Mouse (Mus musculus) embryonic facial prominence, embryonic 12.5 days (tissue): Measurements from ENCODE around the gene Adam34. TPM values are rescaled to one million over a fixed set of nuclear protein-coding genes. Genes with fewer than 3 reads are reported as not detected.
"Not testable (repeated sequence)": the region's sequence is repeated elsewhere in the genome, so short reads cannot be mapped to it uniquely, and the experiment has no call there.

Source experiments
- ATAC-seq: fragments of 200-750 bp; cut with Nextera tagmentation; 2 replicates; pipeline ENCODE4 v1.8.0; 2017; ENCODE audit not compliant: insufficient number of reproducible peaks, insufficient read depth, low FRiP score, low TSS enrichment
- H3K27ac ChIP-seq: fragments of 300-500 bp; sonication (generic); 2 replicates; pipeline ENCODE4 v1.5.1; 2016; ENCODE audit warnings: mild to moderate bottlenecking
- H3K27me3 ChIP-seq: fragments of 300-500 bp; sonication (generic); 2 replicates; pipeline ENCODE4 v1.6.1; 2016; ENCODE audit warnings: mild to moderate bottlenecking, moderate library complexity
- H3K36me3 ChIP-seq: fragments of 300-500 bp; sonication (generic); 2 replicates; pipeline ENCODE4 v1.6.1; 2016; ENCODE audit warnings: mild to moderate bottlenecking
- H3K4me1 ChIP-seq: fragments of 300-500 bp; sonication (generic); 2 replicates; pipeline ENCODE4 v1.6.1; 2016
- H3K4me2 ChIP-seq: fragments of 300-500 bp; sonication (generic); replicated peaks from 2 replicates; pipeline ENCODE4 v1.6.1; 2016; ENCODE audit warnings: mild to moderate bottlenecking, moderate library complexity
- H3K4me3 ChIP-seq: fragments of 300-500 bp; sonication (generic); 2 replicates; pipeline ENCODE4 v1.5.1; 2016; ENCODE audit warnings: mild to moderate bottlenecking
- H3K9ac ChIP-seq: fragments of 300-500 bp; sonication (generic); 2 replicates; pipeline ENCODE4 v1.6.1; 2016; ENCODE audit warnings: mild to moderate bottlenecking, moderate library complexity
- H3K9me3 ChIP-seq: fragments of 300-500 bp; sonication (generic); 2 replicates; pipeline ENCODE4 v1.6.1; 2016; ENCODE audit warnings: mild to moderate bottlenecking, moderate library complexity
- WGBS: fragments of 180-500 bp; shearing (Covaris S2); methylation state at CpG from one replicate; pipeline ENCODE4 v1.1.7; 2016; 5-methylcytosine and 5-hydroxymethylcytosine counted together
- polyA plus RNA-seq: library from polyadenylated mRNA; unstranded; fragments of >200 nt; fragmentation: Nextera tagmentation; extraction: Ambion mirVana; gene quantifications from 2 replicates; pipeline ENCODE4 v1.2.1, GENCODE M21; 2016

The Adam34 gene
- polyA plus RNA-seq = not detected in 2 replicates

DNA sequence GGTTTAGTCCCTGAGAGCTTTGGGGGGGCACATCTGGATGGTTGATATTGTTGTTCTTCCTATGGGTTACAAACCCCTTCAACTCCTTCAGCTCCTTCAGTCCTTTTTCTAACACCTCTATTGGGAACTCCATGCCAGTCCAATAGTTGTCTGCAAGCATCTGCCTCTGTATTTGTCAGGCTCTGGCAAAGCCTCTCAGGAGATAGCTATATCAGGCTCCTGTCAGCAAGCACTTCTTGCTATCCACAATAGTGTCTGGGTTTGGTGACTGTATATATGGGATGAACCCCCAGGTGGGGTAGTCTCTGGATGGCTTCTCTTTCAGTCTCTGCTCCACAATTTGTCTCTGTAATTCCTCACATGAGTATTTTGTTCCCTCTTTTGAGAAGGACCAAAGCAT is at the start of gene Adam34:
Gene Adam34 (minus strand): TSS at position 101 of the 400 bp plus-strand sequence.
- Histone ChIP-seq H3K36me3 (no peaks in the 10 kb centered on the region), H3K4me2 (no peak within 1 kb of the TSS), H3K27ac (no peak within 1 kb of the TSS), H3K27me3 (no peaks in the 10 kb centered on the region), H3K9ac (no peak within 1 kb of the TSS), H3K4me3 (no peak within 1 kb of the TSS), H3K9me3 (no peaks in the 10 kb centered on the region), H3K4me1 (no peaks in the 10 kb centered on the region)
- no peak for ATAC-seq

DNA sequence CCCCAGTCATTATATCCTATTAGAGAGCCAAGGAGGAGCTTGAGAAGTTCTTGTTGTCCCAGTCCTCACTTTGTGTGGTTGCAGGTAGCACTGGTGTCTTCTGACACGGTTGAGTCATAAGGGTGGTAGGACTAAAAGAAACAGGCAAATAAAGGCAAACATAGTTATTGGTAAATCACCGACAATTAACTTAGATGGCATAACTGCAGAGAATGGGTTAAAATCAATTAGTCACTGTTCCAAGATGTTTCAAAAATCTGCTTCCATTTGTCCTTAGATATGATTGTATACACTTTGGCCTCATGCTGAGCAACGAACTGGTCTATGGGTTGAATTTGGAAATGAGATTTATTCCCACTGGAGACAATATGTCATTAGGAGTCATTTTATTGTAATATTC is 82.7 kb downstream of the Adam34 start, which contains the start of gene Gm5346:
Gene Gm5346 (minus strand): TSS at position 101 of the 400 bp plus-strand sequence.
- H3K36me3 ChIP-seq = no peaks in the 10 kb centered on the region
- no peaks in the 10 kb centered on the region for H3K27me3 ChIP-seq
- no peak within 1 kb of the TSS for H3K4me3 ChIP-seq
- H3K9ac ChIP-seq = no peak within 1 kb of the TSS
- 88% methylated on average over 3 of the region's 3 CpGs for WGBS
- no peaks in the 10 kb centered on the region for H3K4me1 ChIP-seq
- no peaks in the 10 kb centered on the region for H3K9me3 ChIP-seq
- no peak within 1 kb of the TSS for H3K27ac ChIP-seq
- H3K4me2 ChIP-seq = no peak within 1 kb of the TSS
- no peak for ATAC-seq

- no peak overlapping the region for H3K9ac ChIP-seq
- H3K27ac ChIP-seq = no peak overlapping the region
- no peak overlapping the region for H3K4me3 ChIP-seq
- 92% methylated on average over 1 of the region's 1 CpGs for WGBS
- ATAC-seq = no peak
- no peaks in the 10 kb centered on the region for H3K36me3 ChIP-seq
- H3K4me1 ChIP-seq = no peaks in the 10 kb centered on the region
- no peaks in the 10 kb centered on the region for H3K9me3 ChIP-seq
- H3K4me2 ChIP-seq = no peak overlapping the region
- H3K27me3 ChIP-seq = no peaks in the 10 kb centered on the region
Measured at GRCm38 (mm10) chr8:43616046-43616445, 93.8 kb downstream of the Adam34 start.

DNA sequence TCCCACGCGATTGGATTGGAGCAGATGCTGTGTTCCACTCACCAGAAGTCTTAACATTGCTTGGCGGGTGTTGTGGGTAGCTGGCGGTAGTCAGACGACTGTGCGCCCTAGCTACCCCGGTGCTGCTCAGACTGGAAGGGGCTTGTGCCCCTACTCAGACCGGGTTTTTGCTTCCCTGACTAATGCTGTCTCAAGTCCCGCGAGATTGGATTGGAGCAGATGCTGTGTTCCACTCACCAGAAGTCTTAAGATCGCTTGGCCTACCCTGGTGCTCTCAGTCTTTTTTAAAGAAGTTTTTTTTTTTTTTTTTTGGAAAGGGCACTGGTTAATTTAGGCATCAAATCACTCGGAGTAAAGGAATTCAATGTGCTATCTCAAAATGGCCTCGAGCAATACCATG is 106.2 kb downstream of the Adam34 start:
- not testable (repeated sequence) for H3K4me1 ChIP-seq, H3K4me2 ChIP-seq, H3K27me3 ChIP-seq, H3K36me3 ChIP-seq, H3K9me3 ChIP-seq, H3K4me3 ChIP-seq, ATAC-seq, H3K27ac ChIP-seq, H3K9ac ChIP-seq
- WGBS = 83% methylated on average over 13 of the region's 13 CpGs

DNA sequence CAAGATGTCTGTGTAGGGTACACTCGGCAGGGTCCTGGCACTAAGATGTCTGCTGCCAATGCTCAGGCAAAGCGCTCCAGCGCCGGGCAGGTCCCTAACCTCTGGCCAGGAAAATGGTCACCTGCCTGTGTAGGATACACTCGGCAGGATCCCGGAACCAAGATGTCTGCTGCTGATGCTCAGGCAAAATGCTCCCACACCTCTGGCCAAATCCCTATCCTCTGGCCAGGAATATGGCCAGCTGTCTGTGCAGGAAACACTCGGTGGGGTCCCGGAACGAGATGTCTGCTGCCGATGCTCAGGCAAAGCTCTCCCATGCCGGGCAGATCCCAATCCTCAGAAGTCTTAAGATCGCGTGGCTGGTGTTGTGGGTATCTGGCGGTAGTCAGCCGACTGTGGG is 106.7 kb downstream of the Adam34 start:
- not testable (repeated sequence) for ATAC-seq, H3K4me3 ChIP-seq
- 94% methylated on average over 15 of the region's 15 CpGs for WGBS

More for the DNA sequence above, 106.7 kb downstream of the Adam34 start:
- not testable (repeated sequence) for H3K4me1 ChIP-seq, H3K27me3 ChIP-seq, H3K27ac ChIP-seq, H3K36me3 ChIP-seq, H3K4me2 ChIP-seq, H3K9me3 ChIP-seq, H3K9ac ChIP-seq

Other genes starting within 250 kb of the Adam34 start
- not detected in 2 replicates for gene Adam26b, start 181.9 kb downstream of the Adam34 start, polyA plus RNA-seq
- not detected in 2 replicates for gene Adam26a, start 133.3 kb downstream of the Adam34 start, polyA plus RNA-seq
- gene Gm5346, start 82.8 kb downstream of the Adam34 start, polyA plus RNA-seq = not detected in 2 replicates